Mouse (Mus musculus): ENCODE measurements at regions not wholly inside any gene's neighbourhood (a gene's known extent, or its start where the extent isn't known, plus 50 kb on each side); places are given as distances from the start of the nearest gene placed in this dataset.

DNA sequence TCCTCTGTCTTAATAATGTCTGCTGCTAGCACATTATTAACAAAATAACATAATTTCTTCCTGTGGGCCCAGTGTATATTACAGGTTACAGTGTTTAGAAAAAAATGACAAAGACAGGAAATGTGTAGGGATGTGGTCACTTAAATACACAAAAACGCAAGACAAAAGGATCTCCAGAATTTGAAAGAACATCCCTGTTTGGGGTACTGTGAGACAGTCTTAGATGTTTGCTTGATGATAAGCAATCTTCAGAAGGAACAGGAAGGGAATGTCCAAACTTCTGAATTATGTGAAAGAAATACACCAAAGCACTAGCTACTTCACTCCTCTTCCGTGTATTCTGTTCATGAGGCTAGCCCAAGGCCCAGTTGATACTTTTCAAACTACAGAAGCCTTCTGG is 251.8 kb downstream of the Ptprc start:
- ATAC-seq (ENCODE audit: insufficient number of reproducible peaks, low FRiP score, low TSS enrichment, low read depth) (no peak), DNase-seq (ENCODE audit: low spot score) (no peak)
- H3K9ac ChIP-seq (ENCODE audit: low read length): no peak overlapping the region
- no peaks in the 10 kb centered on the region for H3K9me3 ChIP-seq (ENCODE audit: control insufficient read depth, low read length)
- no peak overlapping the region for H3K4me3 ChIP-seq (ENCODE audit: low read depth, low read length)
- no peak overlapping the region for H3K27ac ChIP-seq (replicated peaks; ENCODE audit: low read depth, low read length)
- H3K27me3 ChIP-seq (ENCODE audit: control insufficient read depth, insufficient read depth, low read length): no peaks in the 10 kb centered on the region
- H3K4me2 ChIP-seq (ENCODE audit: low read depth, severe bottlenecking): no peak overlapping the region
- H3K36me3 ChIP-seq (ENCODE audit: control insufficient read depth, insufficient read depth, low read length): no peaks in the 10 kb centered on the region
- WGBS: 87% methylated on average over 2 of the region's 2 CpGs
- H3K4me1 ChIP-seq (ENCODE audit: control insufficient read depth, insufficient read depth, low read length): peaks cover 9% of the 10 kb centered on the region

DNA sequence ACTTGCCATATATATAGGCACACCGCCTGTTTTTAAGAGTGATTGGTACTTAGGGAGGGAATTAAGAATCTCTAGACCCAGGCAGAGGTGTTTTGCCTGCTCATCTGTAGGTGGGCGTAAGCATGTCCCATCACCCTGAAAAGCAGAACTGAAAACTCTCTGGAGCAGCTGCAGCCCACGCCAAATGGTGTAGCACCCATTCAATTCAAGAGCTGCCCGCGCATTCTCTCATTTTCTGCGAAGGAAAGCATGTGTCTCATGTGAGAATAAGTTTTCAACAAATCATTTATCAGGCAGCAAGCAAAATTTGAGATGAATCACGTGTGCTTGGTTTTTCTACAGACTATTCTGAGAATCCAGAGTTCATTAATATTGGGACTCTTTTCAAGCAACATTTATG is 252.7 kb downstream of the Ptprc start:
- 90% methylated on average over 7 of the region's 7 CpGs for WGBS

DNA sequence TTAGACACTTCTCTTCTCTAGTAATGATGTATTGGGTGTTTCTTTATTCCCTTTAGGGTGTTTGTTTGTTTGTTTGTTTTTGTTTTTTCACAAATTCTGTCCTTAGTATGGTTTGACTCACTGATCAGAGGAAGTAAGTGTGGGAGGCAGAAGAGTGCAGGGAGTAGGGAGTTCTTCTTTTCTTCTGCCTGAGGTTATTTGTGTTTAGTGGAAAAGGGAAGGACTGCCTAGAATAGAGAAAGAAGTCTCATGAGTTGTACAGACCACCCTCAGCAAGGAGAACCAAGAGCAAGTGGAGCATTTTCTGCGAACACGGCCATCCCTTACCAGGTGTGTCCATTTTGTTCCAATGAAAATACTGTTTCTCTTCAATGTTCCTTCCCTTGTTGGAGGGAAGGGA is 253.9 kb downstream of the Ptprc start:
- H3K27ac ChIP-seq (replicated peaks; ENCODE audit: low read depth, low read length): no peak overlapping the region
- no peaks in the 10 kb centered on the region for H3K9me3 ChIP-seq (ENCODE audit: control insufficient read depth, low read length)
- ATAC-seq (ENCODE audit: insufficient number of reproducible peaks, low FRiP score, low TSS enrichment, low read depth): no peak
- no peak overlapping the region for H3K4me2 ChIP-seq (ENCODE audit: low read depth, severe bottlenecking)
- no peaks in the 10 kb centered on the region for H3K27me3 ChIP-seq (ENCODE audit: control insufficient read depth, insufficient read depth, low read length)
- no peak for DNase-seq (ENCODE audit: low spot score)
- H3K4me3 ChIP-seq (ENCODE audit: low read depth, low read length): no peak overlapping the region
- H3K36me3 ChIP-seq (ENCODE audit: control insufficient read depth, insufficient read depth, low read length): no peaks in the 10 kb centered on the region; the same call in 1 of the 2 replicates
- H3K4me1 ChIP-seq (ENCODE audit: control insufficient read depth, insufficient read depth, low read length): no peaks in the 10 kb centered on the region
- 87% methylated on average over 2 of the region's 2 CpGs for WGBS
- no peak overlapping the region for H3K9ac ChIP-seq (ENCODE audit: low read length)

More for the DNA sequence above, 252.7 kb downstream of the Ptprc start:
- Histone ChIP-seq H3K36me3 (ENCODE audit: control insufficient read depth, insufficient read depth, low read length) (no peaks in the 10 kb centered on the region), H3K9me3 (ENCODE audit: control insufficient read depth, low read length) (no peaks in the 10 kb centered on the region), H3K27me3 (ENCODE audit: control insufficient read depth, insufficient read depth, low read length) (no peaks in the 10 kb centered on the region), H3K9ac (ENCODE audit: low read length) (no peak overlapping the region), H3K4me1 (ENCODE audit: control insufficient read depth, insufficient read depth, low read length) (peaks cover 3% of the 10 kb centered on the region), H3K4me2 (ENCODE audit: low read depth, severe bottlenecking) (no peak overlapping the region), H3K27ac (replicated peaks; ENCODE audit: low read depth, low read length) (no peak overlapping the region), H3K4me3 (ENCODE audit: low read depth, low read length) (no peak overlapping the region)
- DNase-seq (ENCODE audit: low spot score) (no peak), ATAC-seq (ENCODE audit: insufficient number of reproducible peaks, low FRiP score, low TSS enrichment, low read depth) (no peak)

DNA sequence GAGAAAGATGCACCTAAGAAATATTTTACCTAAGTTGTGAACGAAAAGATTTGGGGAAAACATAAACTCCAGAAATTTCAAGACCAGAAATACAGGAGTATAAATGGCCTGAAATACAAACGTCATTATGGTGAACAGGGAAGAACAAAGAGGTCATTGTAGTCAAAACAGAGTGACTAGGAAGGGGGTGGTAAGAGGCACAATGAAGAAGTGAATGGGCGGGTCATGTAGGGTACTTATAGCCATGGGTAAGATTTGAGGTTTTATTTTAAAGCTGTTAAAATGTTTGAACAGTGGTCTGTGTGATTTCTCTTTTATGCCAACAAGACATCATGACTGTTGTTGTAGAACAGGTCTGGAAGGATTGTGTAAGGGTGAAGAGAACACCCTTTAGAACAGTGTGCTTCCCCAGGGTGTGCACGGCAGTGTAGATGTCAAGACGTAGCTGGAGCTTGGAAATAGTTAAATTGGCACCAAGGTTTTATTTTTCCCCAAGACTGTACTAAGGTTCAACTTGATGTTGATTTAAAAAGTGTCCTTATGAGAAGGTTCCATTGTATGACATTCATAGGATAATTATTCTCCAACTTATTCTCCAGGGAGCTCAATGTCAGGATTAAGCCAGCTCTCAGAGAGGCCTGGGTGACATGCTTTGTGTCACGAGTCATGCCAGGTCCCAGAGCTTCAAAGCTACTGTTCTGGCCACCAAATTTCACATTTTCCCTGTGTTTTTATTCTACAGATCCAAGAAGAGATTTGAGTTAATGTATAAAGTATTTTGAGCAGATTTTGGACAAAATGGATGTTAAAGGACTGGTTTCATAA is 255.6 kb downstream of the Ptprc start:
- WGBS: 77% methylated on average over 6 of the region's 6 CpGs

DNA sequence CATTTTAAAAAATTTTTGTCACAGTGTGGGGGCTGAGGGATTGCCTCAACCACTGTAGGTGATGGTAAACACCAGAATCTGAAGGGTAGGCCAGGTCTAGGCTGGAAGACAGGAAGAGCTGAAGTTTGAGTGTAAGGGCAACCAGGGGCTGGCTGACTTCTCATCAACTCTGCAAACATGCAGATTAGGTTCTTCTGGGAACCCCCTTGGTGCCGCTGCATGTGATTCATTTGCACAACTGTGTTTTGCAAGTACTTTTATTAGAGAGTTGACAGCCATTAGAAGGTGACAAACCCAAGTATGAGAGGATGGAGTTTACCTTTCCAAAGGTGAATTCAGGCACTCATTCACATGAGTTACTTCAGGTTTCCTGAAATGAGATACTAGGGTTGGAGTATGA is 258.1 kb downstream of the Ptprc start:
- 71% methylated on average over 1 of the region's 1 CpGs for WGBS
- H3K4me3 ChIP-seq (ENCODE audit: low read depth, low read length): no peak overlapping the region
- H3K9ac ChIP-seq (ENCODE audit: low read length): no peak overlapping the region
- ATAC-seq (ENCODE audit: insufficient number of reproducible peaks, low FRiP score, low TSS enrichment, low read depth) (no peak), DNase-seq (ENCODE audit: low spot score) (no peak)
- no peaks in the 10 kb centered on the region; the same call in 1 of the 2 replicates for H3K36me3 ChIP-seq (ENCODE audit: control insufficient read depth, insufficient read depth, low read length)
- no peak overlapping the region for H3K27ac ChIP-seq (replicated peaks; ENCODE audit: low read depth, low read length)
- H3K4me2 ChIP-seq (ENCODE audit: low read depth, severe bottlenecking): no peak overlapping the region
- no peaks in the 10 kb centered on the region for H3K27me3 ChIP-seq (ENCODE audit: control insufficient read depth, insufficient read depth, low read length)
- no peaks in the 10 kb centered on the region for H3K4me1 ChIP-seq (ENCODE audit: control insufficient read depth, insufficient read depth, low read length)
- H3K9me3 ChIP-seq (ENCODE audit: control insufficient read depth, low read length): no peaks in the 10 kb centered on the region

More for the DNA sequence above, 255.6 kb downstream of the Ptprc start:
- no peaks in the 10 kb centered on the region for H3K4me1 ChIP-seq (ENCODE audit: control insufficient read depth, insufficient read depth, low read length)
- no peaks in the 10 kb centered on the region; the same call in 1 of the 2 replicates for H3K36me3 ChIP-seq (ENCODE audit: control insufficient read depth, insufficient read depth, low read length)
- no peaks in the 10 kb centered on the region for H3K9me3 ChIP-seq (ENCODE audit: control insufficient read depth, low read length)
- ATAC-seq (ENCODE audit: insufficient number of reproducible peaks, low FRiP score, low TSS enrichment, low read depth) (no peak), DNase-seq (ENCODE audit: low spot score) (no peak)
- H3K4me3 ChIP-seq (ENCODE audit: low read depth, low read length): no peak overlapping the region
- no peak overlapping the region for H3K27ac ChIP-seq (replicated peaks; ENCODE audit: low read depth, low read length)
- no peak overlapping the region for H3K4me2 ChIP-seq (ENCODE audit: low read depth, severe bottlenecking)
- no peak overlapping the region for H3K9ac ChIP-seq (ENCODE audit: low read length)
- H3K27me3 ChIP-seq (ENCODE audit: control insufficient read depth, insufficient read depth, low read length): no peaks in the 10 kb centered on the region

DNA sequence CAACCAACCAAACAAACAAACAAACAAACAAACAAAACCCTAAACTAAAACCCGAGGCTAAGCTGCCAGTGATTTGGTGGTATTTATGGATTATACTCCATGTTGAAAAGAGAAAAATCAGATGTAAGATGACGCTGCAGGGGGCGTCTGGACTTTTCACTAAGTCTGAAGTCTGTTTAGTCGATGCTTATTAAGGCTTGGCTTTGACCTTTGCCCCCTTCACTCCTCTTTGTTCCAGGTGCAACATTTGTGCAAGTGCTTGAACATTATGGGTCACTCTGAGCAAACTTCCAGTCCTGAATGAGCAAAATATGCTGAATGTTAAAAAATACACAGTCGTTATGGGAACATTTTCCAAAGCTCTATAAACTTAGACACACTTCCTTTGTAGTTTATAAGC is 268.6 kb downstream of the Ptprc start:
- peaks cover 10% of the 10 kb centered on the region for H3K4me1 ChIP-seq (ENCODE audit: control insufficient read depth, insufficient read depth, low read length)
- no peaks in the 10 kb centered on the region for H3K36me3 ChIP-seq (ENCODE audit: control insufficient read depth, insufficient read depth, low read length)
- H3K27me3 ChIP-seq (ENCODE audit: control insufficient read depth, insufficient read depth, low read length): no peaks in the 10 kb centered on the region
- ATAC-seq (ENCODE audit: insufficient number of reproducible peaks, low FRiP score, low TSS enrichment, low read depth) (no peak), DNase-seq (ENCODE audit: low spot score) (peak; percentile 65)
- WGBS: 21% methylated on average over 5 of the region's 5 CpGs
- H3K9ac ChIP-seq (ENCODE audit: low read length): no peak overlapping the region
- H3K27ac ChIP-seq (replicated peaks; ENCODE audit: low read depth, low read length): no peak overlapping the region
- no peaks in the 10 kb centered on the region for H3K9me3 ChIP-seq (ENCODE audit: control insufficient read depth, low read length)
- H3K4me2 ChIP-seq (ENCODE audit: low read depth, severe bottlenecking): no peak overlapping the region
- no peak overlapping the region for H3K4me3 ChIP-seq (ENCODE audit: low read depth, low read length)

DNA sequence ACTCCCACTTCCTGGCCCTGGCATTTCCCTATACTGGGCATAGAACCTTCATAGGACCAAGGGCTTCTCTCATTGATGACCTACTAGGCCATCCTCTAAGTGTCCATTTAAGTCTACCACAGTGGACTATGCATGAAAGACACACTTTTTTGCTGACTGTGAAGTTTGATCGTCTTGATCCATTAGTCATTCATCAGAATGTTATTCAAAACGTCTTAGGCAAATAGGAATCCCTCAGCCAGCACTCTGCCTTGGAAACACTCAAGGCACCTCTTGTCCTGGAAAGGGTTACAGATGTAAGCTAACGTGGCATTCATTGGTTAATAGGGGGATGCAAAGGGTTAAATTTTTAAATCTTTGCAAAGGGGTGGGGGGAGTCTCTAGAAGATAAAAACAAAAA is 269.0 kb downstream of the Ptprc start:
- H3K4me2 ChIP-seq (ENCODE audit: low read depth, severe bottlenecking): no peak overlapping the region
- no peak overlapping the region for H3K27ac ChIP-seq (replicated peaks; ENCODE audit: low read depth, low read length)
- H3K4me1 ChIP-seq (ENCODE audit: control insufficient read depth, insufficient read depth, low read length): peaks cover 10% of the 10 kb centered on the region
- H3K36me3 ChIP-seq (ENCODE audit: control insufficient read depth, insufficient read depth, low read length): no peaks in the 10 kb centered on the region
- no peaks in the 10 kb centered on the region for H3K9me3 ChIP-seq (ENCODE audit: control insufficient read depth, low read length)
- DNase-seq (ENCODE audit: low spot score) (no peak), ATAC-seq (ENCODE audit: insufficient number of reproducible peaks, low FRiP score, low TSS enrichment, low read depth) (no peak)
- no peaks in the 10 kb centered on the region for H3K27me3 ChIP-seq (ENCODE audit: control insufficient read depth, insufficient read depth, low read length)
- WGBS: 34% methylated on average over 3 of the region's 3 CpGs
- H3K9ac ChIP-seq (ENCODE audit: low read length): no peak overlapping the region
- no peak overlapping the region for H3K4me3 ChIP-seq (ENCODE audit: low read depth, low read length)

DNA sequence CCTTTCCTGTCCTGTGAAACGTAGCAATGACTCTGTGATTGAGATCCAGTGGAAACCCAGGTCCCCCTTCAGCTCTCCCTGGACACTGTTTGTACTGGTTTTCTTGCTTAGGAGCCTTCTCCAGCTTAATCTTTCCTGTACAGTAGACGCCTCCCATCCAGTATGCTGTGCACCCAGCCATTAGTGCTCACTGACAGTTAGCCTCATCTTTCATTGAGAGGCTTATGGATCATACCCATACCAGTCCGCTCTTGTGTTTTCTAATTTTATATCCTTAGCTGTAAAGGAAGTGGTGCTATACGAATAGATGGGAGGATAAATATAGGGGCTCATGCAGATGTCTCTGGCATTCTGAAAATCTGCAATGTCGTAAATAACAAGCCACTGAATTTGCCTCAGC is 269.9 kb downstream of the Ptprc start:
- no peaks in the 10 kb centered on the region for H3K9me3 ChIP-seq (ENCODE audit: control insufficient read depth, low read length)
- H3K4me3 ChIP-seq (ENCODE audit: low read depth, low read length): no peak overlapping the region
- ATAC-seq (ENCODE audit: insufficient number of reproducible peaks, low FRiP score, low TSS enrichment, low read depth) (no peak), DNase-seq (ENCODE audit: low spot score) (no peak)
- no peaks in the 10 kb centered on the region for H3K27me3 ChIP-seq (ENCODE audit: control insufficient read depth, insufficient read depth, low read length)
- WGBS: 65% methylated on average over 5 of the region's 5 CpGs
- H3K4me2 ChIP-seq (ENCODE audit: low read depth, severe bottlenecking): no peak overlapping the region
- H3K36me3 ChIP-seq (ENCODE audit: control insufficient read depth, insufficient read depth, low read length): no peaks in the 10 kb centered on the region
- H3K9ac ChIP-seq (ENCODE audit: low read length): no peak overlapping the region
- no peak overlapping the region for H3K27ac ChIP-seq (replicated peaks; ENCODE audit: low read depth, low read length)
- peaks cover 10% of the 10 kb centered on the region for H3K4me1 ChIP-seq (ENCODE audit: control insufficient read depth, insufficient read depth, low read length)

DNA sequence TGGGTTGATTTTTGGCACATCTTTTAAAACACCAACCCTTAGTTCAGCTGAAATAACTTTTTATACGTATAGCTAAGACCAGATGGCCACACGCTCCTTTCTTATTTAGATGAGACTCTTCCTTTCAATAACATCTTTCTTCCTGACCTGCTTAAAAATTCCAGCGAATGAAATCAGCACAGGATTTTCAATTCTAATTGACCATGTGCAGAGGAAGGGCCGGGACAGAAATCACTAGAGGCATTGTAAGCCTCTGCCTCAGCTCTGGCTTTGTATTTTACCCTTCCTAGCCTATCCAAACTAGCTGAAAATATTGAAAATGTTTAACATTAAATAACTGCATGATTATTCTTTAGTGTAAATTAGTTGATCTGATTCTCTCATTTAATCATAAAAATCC is 272.2 kb downstream of the Ptprc start:
- Histone ChIP-seq H3K9ac (ENCODE audit: low read length) (no peak overlapping the region), H3K4me3 (ENCODE audit: low read depth, low read length) (no peak overlapping the region), H3K4me1 (ENCODE audit: control insufficient read depth, insufficient read depth, low read length) (peaks cover 10% of the 10 kb centered on the region), H3K27ac (replicated peaks; ENCODE audit: low read depth, low read length) (no peak overlapping the region), H3K4me2 (ENCODE audit: low read depth, severe bottlenecking) (no peak overlapping the region), H3K36me3 (ENCODE audit: control insufficient read depth, insufficient read depth, low read length) (no peaks in the 10 kb centered on the region), H3K9me3 (ENCODE audit: control insufficient read depth, low read length) (no peaks in the 10 kb centered on the region), H3K27me3 (ENCODE audit: control insufficient read depth, insufficient read depth, low read length) (no peaks in the 10 kb centered on the region)
- ATAC-seq (ENCODE audit: insufficient number of reproducible peaks, low FRiP score, low TSS enrichment, low read depth) (no peak), DNase-seq (ENCODE audit: low spot score) (no peak)
- WGBS: 79% methylated on average over 4 of the region's 4 CpGs
